Mouse (Mus musculus): ENCODE measurements around the gene Ctnnal1.

DNA sequence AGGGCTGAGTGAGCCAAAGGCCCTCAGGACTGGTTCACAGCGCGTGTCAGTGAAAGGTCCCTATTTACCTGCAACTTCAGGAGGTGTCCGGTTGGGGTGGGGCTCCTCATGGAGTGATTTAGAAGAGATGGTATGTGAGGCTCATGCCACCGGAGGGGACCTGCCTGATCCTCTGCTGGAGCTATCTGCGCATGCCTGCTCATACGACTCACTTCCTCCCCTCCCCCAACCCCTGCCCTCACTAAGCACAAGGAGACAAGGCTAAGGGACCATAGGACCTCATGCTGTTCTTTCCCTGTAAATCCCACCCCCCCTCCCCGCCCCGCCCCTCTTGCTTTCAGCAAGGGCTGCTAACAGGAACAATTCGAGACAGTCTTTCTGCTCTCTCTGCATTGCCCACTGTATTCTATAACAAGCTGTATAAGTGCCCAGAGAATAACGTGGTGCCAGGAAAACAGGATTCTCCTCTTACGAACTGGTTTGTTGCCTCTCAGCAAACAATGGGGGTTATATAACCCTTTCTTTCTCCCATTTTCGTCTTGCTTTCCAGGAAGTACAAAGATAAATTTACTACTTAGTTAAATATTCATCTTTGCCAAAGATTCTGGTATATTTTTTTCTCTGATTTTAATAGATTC lies 19.0 kb downstream of the Ctnnal1 start:
- no peak for TF ChIP-seq MAX (IDR thresholded peaks at IDR 0.05; ENCODE audit: low read length)
- no peak for TF ChIP-seq CTCF (IDR thresholded peaks at IDR 0.05 in 2 of 3, conservative IDR thresholded peaks at IDR 0.05 in 1 of 3; ENCODE audit: control insufficient read depth in 1 of 3, insufficient read depth in 1 of 3, low read depth in 2 of 3, low read length in 3 of 3, poor library complexity in 1 of 3, severe bottlenecking in 1 of 3)
- TF ChIP-seq TAL1 (IDR thresholded peaks at IDR 0.05; ENCODE audit: low read length) = no peak
- no peak for TF ChIP-seq SMC3 (IDR thresholded peaks at IDR 0.05; ENCODE audit: low read depth, low read length)
- TF ChIP-seq ELF1 (IDR thresholded peaks at IDR 0.05; ENCODE audit: low read depth, low read length) = no peak
